8 mouse cellular contexts compared by ENCODE assay signal in genomic region chr3:22074591-22075294, GRCm38 (mm10). TPM values are rescaled to one million over a fixed set of nuclear protein-coding genes. Genes with fewer than 3 reads are reported as not detected.
DNase-seq lines count a peak whose midpoint lies in the region; ATAC-seq and TF ChIP-seq lines count a peak whose summit lies in the region.

No protein-coding gene starts in this region.

- no peak for TF ChIP-seq POLR2A in spleen, adult 2 months (IDR thresholded peaks at IDR 0.05; ENCODE audit: low read depth, low read length)

- 49% methylated on average over 11 of the region's 11 CpGs for WGBS in spleen, adult 2 months
- WGBS in embryonic facial prominence, embryonic 13.5 days, result 36% methylated on average over 11 of the region's 11 CpGs
- WGBS in hindbrain, embryonic 10.5 days, result 23% methylated on average over 11 of the region's 11 CpGs
- 39% methylated on average over 11 of the region's 11 CpGs for WGBS in limb, embryonic 13.5 days
- WGBS in midbrain, embryonic 13.5 days, result 25% methylated on average over 11 of the region's 11 CpGs

- no peaks in the 10 kb centered on the region for H3K36me3 ChIP-seq in spleen, adult 2 months (ENCODE audit: control insufficient read depth, insufficient read depth, low read length)
- H3K36me3 ChIP-seq in embryonic facial prominence, embryonic 13.5 days, result peaks cover 4% of the 10 kb centered on the region; the same call in 1 of the 2 replicates
- peaks cover 5% of the 10 kb centered on the region for H3K36me3 ChIP-seq in hindbrain, embryonic 10.5 days
- H3K36me3 ChIP-seq in limb, embryonic 13.5 days, result peaks cover 8% of the 10 kb centered on the region; the same call in 1 of the 2 replicates
- H3K36me3 ChIP-seq in midbrain, embryonic 13.5 days, result no peaks in the 10 kb centered on the region

- peak overlapping the region; percentile 33; the same call in 1 of the 2 replicates for H3K4me3 ChIP-seq in spleen, adult 2 months (ENCODE audit: extremely low read depth, insufficient read depth, insufficient read length)
- peak overlapping the region; percentile 89 for H3K4me3 ChIP-seq in embryonic facial prominence, embryonic 13.5 days
- H3K4me3 ChIP-seq in hindbrain, embryonic 10.5 days, result peak overlapping the region; percentile 90
- H3K4me3 ChIP-seq in limb, embryonic 13.5 days, result peak overlapping the region; percentile 90
- peak overlapping the region; percentile 91 for H3K4me3 ChIP-seq in midbrain, embryonic 13.5 days (replicated peaks)

- H3K4me1 ChIP-seq in spleen, adult 2 months (ENCODE audit: control insufficient read depth, insufficient read depth, insufficient read length), result peaks cover 24% of the 10 kb centered on the region; the same call in 1 of the 2 replicates
- peaks cover 27% of the 10 kb centered on the region for H3K4me1 ChIP-seq in embryonic facial prominence, embryonic 13.5 days
- H3K4me1 ChIP-seq in hindbrain, embryonic 10.5 days (replicated peaks), result peaks cover 32% of the 10 kb centered on the region
- H3K4me1 ChIP-seq in limb, embryonic 13.5 days, result peaks cover 26% of the 10 kb centered on the region
- peaks cover 39% of the 10 kb centered on the region for H3K4me1 ChIP-seq in midbrain, embryonic 13.5 days (replicated peaks)

- H3K27ac ChIP-seq in spleen, adult 2 months (ENCODE audit: insufficient read depth, low read length), result peak overlapping the region; percentile 18; the same call in 1 of the 2 replicates
- no peak overlapping the region for H3K27ac ChIP-seq in embryonic facial prominence, embryonic 13.5 days
- H3K27ac ChIP-seq in hindbrain, embryonic 10.5 days, result peak overlapping the region; percentile 100
- H3K27ac ChIP-seq in limb, embryonic 13.5 days, result no peak overlapping the region
- no peak overlapping the region for H3K27ac ChIP-seq in midbrain, embryonic 13.5 days

- TF ChIP-seq CTCF in spleen, adult 2 months (IDR thresholded peaks at IDR 0.05; ENCODE audit: extremely low read depth, insufficient read depth, insufficient read length, insufficient replicate concordance), result no peak

- ATAC-seq in embryonic facial prominence, embryonic 13.5 days (ENCODE audit: insufficient number of reproducible peaks, insufficient read depth, low FRiP score, low TSS enrichment, low read depth), result no peak
- ATAC-seq in limb, embryonic 13.5 days (ENCODE audit: low FRiP score, low read depth), result no peak
- no peak for ATAC-seq in midbrain, embryonic 13.5 days

- peak in 1 of 2 experiments; percentile 21 for DNase-seq in spleen, adult 2 months (ENCODE audit: low read depth in 1 of 2, low spot score in 2 of 2)
- no peak for DNase-seq in spleen, postnatal 14 days (ENCODE audit: low spot score in 2 of 2)
- peak; percentile 19 for DNase-seq in hindbrain, embryonic 10.5 days (ENCODE audit: low spot score)
- no peak for DNase-seq in cerebellum, adult 11-12 months
- no peak for DNase-seq in layer of hippocampus, postnatal 10 days (ENCODE audit: low spot score in 2 of 2)

- 0 out of 2 replicates have a peak overlapping the region, but pooled peaks have one; percentile 6 for H3K9ac ChIP-seq in embryonic facial prominence, embryonic 13.5 days
- 0 out of 2 replicates have a peak overlapping the region, but pooled peaks have one; percentile 87 for H3K9ac ChIP-seq in limb, embryonic 13.5 days
- H3K9ac ChIP-seq in midbrain, embryonic 13.5 days (replicated peaks), result peak overlapping the region; percentile 29; the same call in 1 of the 2 replicates

- H3K27me3 ChIP-seq in spleen, adult 2 months (ENCODE audit: control insufficient read depth, insufficient read depth, low read length), result no peaks in the 10 kb centered on the region
- no peaks in the 10 kb centered on the region for H3K27me3 ChIP-seq in embryonic facial prominence, embryonic 13.5 days
- no peaks in the 10 kb centered on the region for H3K27me3 ChIP-seq in hindbrain, embryonic 10.5 days (ENCODE audit: insufficient read depth, poor library complexity, severe bottlenecking)
- no peaks in the 10 kb centered on the region for H3K27me3 ChIP-seq in limb, embryonic 13.5 days
- no peaks in the 10 kb centered on the region for H3K27me3 ChIP-seq in midbrain, embryonic 13.5 days

- H3K4me2 ChIP-seq in embryonic facial prominence, embryonic 13.5 days, result peak overlapping the region; percentile 69
- peak overlapping the region; percentile 68 for H3K4me2 ChIP-seq in limb, embryonic 13.5 days (replicated peaks)
- H3K4me2 ChIP-seq in midbrain, embryonic 13.5 days (replicated peaks), result peak overlapping the region; percentile 74

- H3K9me3 ChIP-seq in embryonic facial prominence, embryonic 13.5 days, result no peaks in the 10 kb centered on the region
- no peaks in the 10 kb centered on the region for H3K9me3 ChIP-seq in hindbrain, embryonic 10.5 days
- H3K9me3 ChIP-seq in limb, embryonic 13.5 days, result no peaks in the 10 kb centered on the region
- H3K9me3 ChIP-seq in midbrain, embryonic 13.5 days, result no peaks in the 10 kb centered on the region

RNA-seq across cellular contexts. Expression of gene Tbl1xr1, which starts 1.7 kb away (rescaled TPM):
- polyA plus RNA-seq in spleen, adult 2 months (2012; rRNA removed), result 17.8 and 30.6 TPM in 2 replicates
- 22.7 and 23.7 TPM in 2 replicates for polyA plus RNA-seq in embryonic facial prominence, embryonic 13.5 days (2015; fragmentation: Nextera tagmentation; extraction: Ambion mirVana)
- 19.7 and 26.5 TPM in 2 replicates for polyA plus RNA-seq in hindbrain, embryonic 10.5 days (2016; fragmentation: Nextera tagmentation; extraction: Ambion mirVana)
- 24.0 and 28.0 TPM in 2 replicates for polyA plus RNA-seq in limb, embryonic 13.5 days (2015; fragmentation: Nextera tagmentation; extraction: Ambion mirVana)
- polyA plus RNA-seq in midbrain, embryonic 13.5 days (2015; fragmentation: Nextera tagmentation; extraction: Ambion mirVana), result 18.2 and 20.2 TPM in 2 replicates
- total RNA-seq in layer of hippocampus, postnatal 10 days (2021), result 100 to 1,000 TPM; 103 to 111 TPM

Comparison
In these comparisons a context has a peak if more than half of its experiments do, and no peak if none do; other contexts are left out.
1. H3K27ac ChIP-seq: peak in spleen, adult 2 months (single experiment) and hindbrain, embryonic 10.5 days (single experiment); none in embryonic facial prominence, embryonic 13.5 days (single experiment), limb, embryonic 13.5 days (single experiment) and midbrain, embryonic 13.5 days (single experiment).
2. H3K4me3 ChIP-seq: peak in every context shown above with its lines; median percentile 91 in midbrain, embryonic 13.5 days; 90 in hindbrain, embryonic 10.5 days; 90 in limb, embryonic 13.5 days; 89 in embryonic facial prominence, embryonic 13.5 days; 33 in spleen, adult 2 months.
3. H3K9ac ChIP-seq: peak in every context shown above with its lines; median percentile 87 in limb, embryonic 13.5 days; 29 in midbrain, embryonic 13.5 days; 6 in embryonic facial prominence, embryonic 13.5 days.
4. Peak in every context shown above with its lines, with median percentiles within 50 percentile points of each other: H3K4me2 ChIP-seq.